Mouse (Mus musculus) naive thymus-derived CD4-positive, alpha-beta T cell, adult 5 months (primary cell): ENCODE data around the gene Sft2d2. TPM values are rescaled to one million over a fixed set of nuclear protein-coding genes. Genes with fewer than 3 reads are reported as not detected.

Source experiments
- polyA plus RNA-seq: library from polyadenylated mRNA; unstranded; fragments of 100-300 nt; shearing (Covaris generic); gene quantifications from one replicate; pipeline ENCODE4 v1.2.1, GENCODE M21; 2017

The Sft2d2 gene
- polyA plus RNA-seq: 56.4 TPM

DNA sequence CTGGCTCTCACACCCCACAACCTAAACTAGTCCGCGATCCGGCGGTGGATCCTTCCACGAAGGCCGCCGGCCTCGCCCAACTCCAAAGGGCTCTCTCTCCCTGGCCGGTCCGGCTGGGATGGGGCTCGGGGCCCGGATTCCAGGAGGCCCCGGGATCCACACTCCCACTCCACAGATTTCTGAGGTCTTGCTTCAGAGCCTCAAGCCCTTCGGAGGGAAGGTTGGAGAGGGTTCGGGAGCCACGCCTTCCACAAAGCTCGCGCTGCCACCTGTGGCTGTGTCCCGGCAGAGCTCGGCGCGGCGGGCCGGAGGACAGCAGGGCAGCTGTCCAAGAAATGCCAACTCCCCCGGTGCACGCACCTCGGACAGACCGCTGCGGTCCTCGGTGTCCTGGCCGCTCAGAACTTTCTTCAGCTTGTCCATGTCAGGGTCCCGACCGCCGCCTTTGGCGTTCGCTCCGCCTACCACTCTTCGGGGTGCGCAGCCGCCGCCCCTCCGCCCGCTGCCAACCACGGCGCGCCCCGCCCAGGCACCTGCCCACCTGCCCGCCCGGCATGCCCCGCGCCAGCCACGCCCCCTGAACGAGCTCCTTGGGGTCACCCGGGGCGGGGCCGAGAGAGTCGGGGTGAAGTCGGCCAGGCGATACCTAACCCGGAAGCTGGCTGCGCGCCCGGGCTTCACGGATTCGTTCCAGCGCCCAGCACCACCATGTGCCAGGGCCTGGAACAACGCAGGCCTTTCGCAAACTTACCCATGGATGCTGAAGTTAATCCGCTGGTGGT, at the start of gene Sft2d2:
Gene Sft2d2 (minus strand): TSS at position 559 of the 782 bp plus-strand sequence.

DNA sequence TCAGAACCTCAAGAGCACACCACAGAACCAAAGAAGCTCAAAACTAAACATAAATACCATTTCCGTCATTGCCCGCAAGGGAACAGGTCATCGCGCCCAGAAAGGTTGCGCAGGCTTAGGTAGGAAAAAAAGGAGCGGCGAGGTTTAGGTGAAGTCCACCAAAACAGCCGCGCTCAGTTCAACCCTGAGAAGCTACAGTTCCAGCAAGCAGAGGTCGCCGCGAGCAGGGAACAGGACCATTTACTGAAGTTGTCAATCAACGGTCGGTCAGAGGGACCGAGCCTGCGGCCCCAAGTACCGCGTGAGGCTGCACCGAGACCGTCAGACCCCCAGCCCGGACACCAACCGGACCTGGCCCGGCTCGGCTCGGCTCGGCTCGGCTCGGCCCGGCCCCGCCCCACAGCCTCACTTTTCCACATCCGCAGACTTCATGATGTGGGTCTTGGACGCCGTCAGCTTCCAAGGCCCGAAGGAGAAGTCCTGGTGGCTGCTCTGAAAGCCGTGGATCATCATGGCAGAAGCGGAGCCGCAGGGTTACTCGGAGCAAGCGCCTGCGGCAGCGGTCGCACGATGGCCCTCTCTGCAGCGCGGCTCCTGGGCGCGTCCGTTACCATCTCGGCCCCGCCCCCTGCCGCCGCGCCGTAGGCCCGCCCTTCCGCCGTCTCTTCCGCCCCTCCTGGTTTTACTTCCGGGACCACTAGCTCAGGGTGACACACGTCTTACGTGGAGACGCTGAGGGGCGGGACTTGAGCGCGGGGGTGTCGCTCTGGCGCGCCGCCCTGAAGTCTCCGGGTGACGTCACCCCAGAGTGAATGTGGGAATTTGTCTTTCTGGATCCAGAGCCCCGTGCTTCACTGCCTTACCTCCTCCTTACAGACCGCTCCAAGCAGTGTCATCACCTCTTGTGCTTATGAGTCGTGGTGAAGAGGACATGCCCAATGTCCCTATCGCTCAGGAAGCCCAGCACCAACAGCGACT, 42.4 kb upstream of the Sft2d2 start, which contains the start of gene Tiprl:
Gene Tiprl (minus strand): TSS at position 676 of the 978 bp plus-strand sequence.

GRCm38 (mm10) chr1:165160723-165161405, 33.4 kb downstream of the Sft2d2 start, which contains the start of gene Tbx19:
Gene Tbx19 (minus strand): TSS chr1:165160773.

Other genes starting within 250 kb of the Sft2d2 start
- gene Tbx19, start 33.7 kb downstream of the Sft2d2 start, polyA plus RNA-seq: not detected
- gene Tiprl, start 42.6 kb upstream of the Sft2d2 start, polyA plus RNA-seq: 187 TPM
- 0.26 TPM for gene Gpr161, start 101.4 kb upstream of the Sft2d2 start, polyA plus RNA-seq